Mouse (Mus musculus) liver, embryonic 18 days (tissue): ENCODE results near the gene Rab44. TPM values are rescaled to one million over a fixed set of nuclear protein-coding genes. Genes with fewer than 3 reads are reported as not detected.

Experiments used
- polyA plus RNA-seq: library from polyadenylated mRNA; depleted of rRNA; stranded (reverse); fragments of >200 nt; gene quantifications from 2 replicates; pipeline ENCODE4 v1.2.3, GENCODE M21; 2012; rRNA removed

The Rab44 gene
- 20.4 and 34.3 TPM in 2 replicates for polyA plus RNA-seq

DNA sequence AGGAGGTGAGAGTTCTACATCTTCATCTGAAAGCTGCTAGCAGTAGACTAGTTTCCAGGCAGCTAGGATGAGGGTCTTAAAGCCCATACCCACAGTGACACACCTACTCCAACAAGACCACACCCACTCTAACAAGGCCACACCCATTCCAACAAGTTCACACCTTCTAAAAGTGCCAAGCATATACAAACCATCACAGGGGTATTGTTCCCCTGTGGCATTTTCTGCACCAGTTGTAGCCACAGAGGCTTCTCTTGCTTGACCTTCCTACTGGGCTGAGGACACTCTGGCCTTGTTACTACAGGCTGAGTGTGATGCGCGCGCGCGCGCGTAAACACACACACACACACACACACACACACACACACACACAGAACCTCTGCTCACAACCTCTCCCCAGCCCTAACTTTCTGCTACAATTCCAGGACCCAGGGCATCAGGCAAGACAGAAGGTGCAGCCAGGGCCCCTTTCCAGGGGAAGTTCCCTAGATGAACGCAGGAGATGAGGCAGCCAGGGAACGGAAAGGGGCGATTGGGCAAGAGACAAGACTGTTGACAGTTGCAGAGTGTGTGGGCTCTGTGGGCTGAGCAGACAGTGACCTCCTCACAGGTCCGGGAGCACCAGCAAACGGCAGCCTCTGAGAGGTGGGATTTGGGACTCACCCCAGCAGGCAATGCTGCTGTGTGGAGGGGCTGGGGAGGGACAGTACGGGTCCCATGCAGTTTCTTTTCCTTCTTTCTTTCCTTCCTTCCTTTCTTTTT, at the start of gene Rab44:
Gene Rab44, plus strand, starts transcription at position 555 of the 762 bp plus-strand sequence.

DNA sequence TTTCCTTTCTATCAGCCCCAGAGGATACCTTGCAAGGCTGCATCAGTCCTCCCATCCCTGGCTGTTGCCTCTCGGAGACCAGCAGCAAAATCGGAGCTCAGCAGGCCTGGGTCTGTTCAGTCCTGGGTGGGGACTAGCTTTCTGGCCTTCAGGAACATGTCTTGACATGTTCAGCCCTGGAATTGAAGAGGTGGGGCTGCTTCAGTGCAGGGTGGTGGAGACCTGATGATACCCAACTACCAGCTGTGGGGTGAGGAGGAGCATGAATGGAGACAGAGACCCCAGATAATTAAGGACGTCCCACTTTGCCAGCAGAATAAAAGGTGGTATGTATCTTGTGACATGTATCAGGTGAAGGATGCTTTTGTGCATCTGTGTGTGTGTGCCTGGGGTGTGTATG, 23.2 kb upstream of the Rab44 start, which contains the start of gene Cdkn1a:
Gene Cdkn1a, plus strand, starts transcription at position 201 of the 400 bp plus-strand sequence.

Other genes with a start within 250 kb of the Rab44 start
- gene 4930539E08Rik, start 198.8 kb upstream of the Rab44 start, polyA plus RNA-seq: 0.09 and 0.20 TPM in 2 replicates
- gene Pxt1, start 170.3 kb upstream of the Rab44 start, polyA plus RNA-seq: 0.28 and 0.36 TPM in 2 replicates
- 28.3 and 28.9 TPM in 2 replicates for gene Kctd20, start 162.2 kb upstream of the Rab44 start, polyA plus RNA-seq
- 31.9 and 34.3 TPM in 2 replicates for gene Stk38, start 106.2 kb upstream of the Rab44 start, polyA plus RNA-seq
- 86.2 and 95.4 TPM in 2 replicates for gene Srsf3, start 81.5 kb upstream of the Rab44 start, polyA plus RNA-seq
- gene Cdkn1a, start 23.2 kb upstream of the Rab44 start, polyA plus RNA-seq: 28.8 and 29.6 TPM in 2 replicates
- 0.14 and 0.24 TPM in 2 replicates for gene Cpne5, start 124.0 kb downstream of the Rab44 start, polyA plus RNA-seq
- 29.5 and 32.8 TPM in 2 replicates for gene Ppil1, start 150.0 kb downstream of the Rab44 start, polyA plus RNA-seq
- gene BC004004, start 154.6 kb downstream of the Rab44 start, polyA plus RNA-seq: 101 and 129 TPM in 2 replicates
- gene Pi16, start 203.5 kb downstream of the Rab44 start, polyA plus RNA-seq: 6.7 and 8.0 TPM in 2 replicates
- gene Mtch1, start 233.8 kb downstream of the Rab44 start, polyA plus RNA-seq: 74.7 and 76.7 TPM in 2 replicates
- gene Fgd2, start 246.8 kb downstream of the Rab44 start, polyA plus RNA-seq: 14.0 and 14.2 TPM in 2 replicates